Mouse (Mus musculus) MEL (cell line): ENCODE measurements around the gene Gm49027. TPM values are rescaled to one million over a fixed set of nuclear protein-coding genes. Genes with fewer than 3 reads are reported as not detected.

Experiments used
- DNase-seq: peaks from one replicate; pipeline ENCODE4 v3.0.0; 2011; ENCODE audit warnings: low read depth, low spot score
- H3K27ac ChIP-seq: 2 replicates; pipeline ENCODE4 v1.5.1; 2012; ENCODE audit warnings: low read depth, mild to moderate bottlenecking, control low read depth, low read length, moderate library complexity; ENCODE audit not compliant: control insufficient read depth
- H3K27me3 ChIP-seq, 2 experiments: fragments of 150-350 bp in 1 of 2; sonication (generic) in 1 of 2; 2 replicates each; pipeline ENCODE4 v1.6.1; 2012; ENCODE audit warnings: low read length in 2 of 2, mild to moderate bottlenecking in 2 of 2, improper control_type of control experiment in 1 of 2, moderate library complexity in 1 of 2; ENCODE audit not compliant: insufficient read depth in 2 of 2, control insufficient read depth in 1 of 2
- H3K36me3 ChIP-seq, 2 experiments: 2 replicates each; pipeline ENCODE4 v1.6.1; 2012 to 2014; ENCODE audit warnings: low read length in 2 of 2, improper control_type of control experiment in 1 of 2, inconsistent platforms in 1 of 2, mild to moderate bottlenecking in 1 of 2; ENCODE audit not compliant: insufficient read depth in 2 of 2, control insufficient read depth in 1 of 2
- H3K4me1 ChIP-seq, 2 experiments: fragments of 150-350 bp in 1 of 2; sonication (generic) in 1 of 2; 2 replicates each; pipeline ENCODE4 v1.6.1; 2012; ENCODE audit warnings: low read length in 2 of 2, improper control_type of control experiment in 1 of 2, mild to moderate bottlenecking in 1 of 2; ENCODE audit not compliant: insufficient read depth in 2 of 2, control insufficient read depth in 1 of 2
- H3K4me3 ChIP-seq, 2 experiments: fragments of 150-350 bp in 1 of 2; sonication (generic) in 1 of 2; 2 replicates each; pipeline ENCODE4 v1.5.1; 2012; ENCODE audit warnings: low read depth in 2 of 2, low read length in 2 of 2, mild to moderate bottlenecking in 2 of 2, moderate library complexity in 2 of 2, control low read depth in 1 of 2, improper control_type of control experiment in 1 of 2; ENCODE audit not compliant: control insufficient read depth in 1 of 2, insufficient read depth in 1 of 2
- H3K79me2 ChIP-seq: 2 replicates; pipeline ENCODE4 v1.6.1; 2012; ENCODE audit warnings: mild to moderate bottlenecking, low read length, moderate library complexity; ENCODE audit not compliant: control insufficient read depth, poor library complexity, insufficient read depth
- H3K9ac ChIP-seq: 2 replicates; pipeline ENCODE4 v1.6.1; 2012; ENCODE audit warnings: low read depth, mild to moderate bottlenecking, control low read depth, low read length, moderate library complexity; ENCODE audit not compliant: control insufficient read depth, poor library complexity, severe bottlenecking
- H3K9me3 ChIP-seq: fragments of 150-350 bp; sonication (generic); replicated peaks from 2 replicates; pipeline ENCODE4 v1.6.1; 2012; ENCODE audit warnings: mild to moderate bottlenecking, low read length, improper control_type of control experiment, moderate library complexity; ENCODE audit not compliant: insufficient read depth
- CHD1 ChIP-seq: IDR thresholded peaks from 2 replicates; pipeline ENCODE4 v1.6.1; 2012; ENCODE audit warnings: low read depth, mild to moderate bottlenecking, inconsistent platforms, low read length, improper control_type of control experiment
- CHD2 ChIP-seq: IDR thresholded peaks from 2 replicates; pipeline ENCODE4 v1.6.1; 2011; ENCODE audit warnings: low read length, improper control_type of control experiment
- E2F4 ChIP-seq: IDR thresholded peaks from 2 replicates; pipeline ENCODE4 v1.6.1; 2011; ENCODE audit warnings: low read depth, low read length, improper control_type of control experiment, borderline replicate concordance
- ELF1 ChIP-seq: IDR thresholded peaks from 2 replicates; pipeline ENCODE4 v1.6.1; 2014; ENCODE audit warnings: low read depth, mild to moderate bottlenecking, inconsistent platforms, low read length, improper control_type of control experiment, moderate library complexity
- EP300 ChIP-seq, 2 experiments: IDR thresholded peaks; 2 replicates each; pipeline ENCODE4 v1.6.1; 2011; ENCODE audit warnings: improper control_type of control experiment in 2 of 2, low read length in 2 of 2, low read depth in 1 of 2, mild to moderate bottlenecking in 1 of 2
- ETS1 ChIP-seq: IDR thresholded peaks from 2 replicates; pipeline ENCODE4 v1.6.1; 2012; ENCODE audit warnings: low read depth, mild to moderate bottlenecking, inconsistent platforms, low read length, improper control_type of control experiment, moderate library complexity
- GATA1 ChIP-seq: IDR thresholded peaks from 2 replicates; pipeline ENCODE4 v1.6.1; 2011; ENCODE audit warnings: low read depth, low read length, improper control_type of control experiment
- JUND ChIP-seq: IDR thresholded peaks from 2 replicates; pipeline ENCODE4 v1.6.1; 2011; ENCODE audit warnings: low read depth, mild to moderate bottlenecking, improper control_type of control experiment, low read length
- MAFK ChIP-seq: IDR thresholded peaks from 2 replicates; pipeline ENCODE4 v1.6.1; 2011; ENCODE audit warnings: low read depth, mild to moderate bottlenecking, low read length, improper control_type of control experiment, borderline replicate concordance
- MAZ ChIP-seq: IDR thresholded peaks from 2 replicates; pipeline ENCODE4 v1.6.1; 2012; ENCODE audit warnings: low read depth, mild to moderate bottlenecking, inconsistent platforms, low read length, improper control_type of control experiment
- MYB ChIP-seq: IDR thresholded peaks from 2 replicates; pipeline ENCODE4 v1.6.1; 2011; ENCODE audit warnings: mild to moderate bottlenecking, low read depth, low read length, improper control_type of control experiment
- NELFE ChIP-seq: IDR thresholded peaks from 2 replicates; pipeline ENCODE4 v1.6.1; 2011; ENCODE audit warnings: low read depth, low read length, improper control_type of control experiment
- POLR2AphosphoS2 ChIP-seq: IDR thresholded peaks from 2 replicates; pipeline ENCODE4 v1.6.1; 2011; ENCODE audit warnings: low read length, improper control_type of control experiment
- POLR2AphosphoS5 ChIP-seq: IDR thresholded peaks from 2 replicates; pipeline ENCODE4 v1.6.1; 2012; ENCODE audit warnings: low read depth, borderline replicate concordance, mild to moderate bottlenecking, inconsistent platforms, low read length, moderate library complexity, mixed read lengths
- SMC3 ChIP-seq: IDR thresholded peaks from 2 replicates; pipeline ENCODE4 v1.6.1; 2011; ENCODE audit warnings: low read depth, low read length, improper control_type of control experiment
- TBP ChIP-seq: IDR thresholded peaks from 2 replicates; pipeline ENCODE4 v1.8.0; 2011; ENCODE audit warnings: low read depth, low read length, improper control_type of control experiment
- TCF12 ChIP-seq: IDR thresholded peaks from 2 replicates; pipeline ENCODE4 v1.6.1; 2014; ENCODE audit warnings: low read depth, mild to moderate bottlenecking, inconsistent platforms, low read length, improper control_type of control experiment, moderate library complexity
- ZKSCAN1 ChIP-seq: IDR thresholded peaks from 2 replicates; pipeline ENCODE4 v1.6.1; 2012; ENCODE audit warnings: low read depth, mild to moderate bottlenecking, inconsistent platforms, low read length, improper control_type of control experiment, moderate library complexity
- ZMIZ1 ChIP-seq: IDR thresholded peaks from 2 replicates; pipeline ENCODE4 v1.6.1; 2012; ENCODE audit warnings: low read depth, mild to moderate bottlenecking, inconsistent platforms, low read length, improper control_type of control experiment, moderate library complexity
- polyA plus RNA-seq, 2 experiments: library from polyadenylated mRNA; stranded (reverse) in 1 of 2; unstranded in 1 of 2; fragments of >175 nt in 1 of 2; fragments of >200 nt in 1 of 2; gene quantifications; 2 replicates each; pipeline versions ENCODE4 v1.2.1 to v1.2.4; 2012; ENCODE audit warnings: low replicate concordance in 2 of 2, low read depth in 1 of 2; ENCODE audit not compliant: insufficient read length in 2 of 2, insufficient read depth in 1 of 2, missing spikeins in 1 of 2
- total RNA-seq: library from RNA; depleted of rRNA; stranded (reverse); fragments of 300-350 nt; gene quantifications from 2 replicates; pipeline ENCODE4 v1.2.3, GENCODE M21; 2012

Gm49027 gene
- total and polyA plus RNA-seq, 3 experiments, result 0.53 to 0.54 TPM; not detected in 1

- no peak overlapping the region for H3K27ac ChIP-seq
- peaks cover 3 to 10% of the 10 kb centered on the region in 2 experiments; a peak in 3 of 4 replicates for H3K4me1 ChIP-seq
- H3K36me3 ChIP-seq, result peaks cover 4% of the 10 kb centered on the region in 2 experiments
- no peaks in the 10 kb centered on the region for H3K27me3 ChIP-seq
- H3K4me3 ChIP-seq, result no peak overlapping the region
- H3K9ac ChIP-seq, result no peak overlapping the region
- no peaks in the 10 kb centered on the region for H3K9me3 ChIP-seq
- no peak for TF ChIP-seq CHD2
- TF ChIP-seq MAFK, result no peak
- no peak for TF ChIP-seq POLR2AphosphoS2
- no peak for TF ChIP-seq NELFE
- TF ChIP-seq ZKSCAN1, result no peak
- TF ChIP-seq MYB, result no peak
- TF ChIP-seq GATA1, result no peak
- TF ChIP-seq MAZ, result no peak
- TF ChIP-seq JUND, result no peak
- TF ChIP-seq E2F4, result no peak
- TF ChIP-seq ZMIZ1, result no peak
- no peak for TF ChIP-seq EP300 (IDR thresholded peaks at IDR 0.05; ENCODE audit: low read depth in 1 of 2, low read length in 2 of 2)
- TF ChIP-seq ELF1, result no peak
- no peak for TF ChIP-seq POLR2AphosphoS5
- no peak for TF ChIP-seq ETS1
- peaks cover 6% of the 10 kb centered on the region for H3K79me2 ChIP-seq
- DNase-seq, result no peak
Observed at GRCm38 (mm10) chr5:123520666-123521065, 4.6 kb downstream of the Gm49027 start.

GRCm38 (mm10) chr5:123514871-123515270 is 10.4 kb downstream of the Gm49027 start:
- H3K9me3 ChIP-seq, result no peaks in the 10 kb centered on the region
- no peak for DNase-seq
- H3K36me3 ChIP-seq, result peaks cover 4 to 9% of the 10 kb centered on the region in 2 experiments
- peaks cover 3 to 10% of the 10 kb centered on the region in 2 experiments for H3K4me1 ChIP-seq
- no peak overlapping the region for H3K9ac ChIP-seq
- no peaks in the 10 kb centered on the region for H3K27me3 ChIP-seq
- H3K27ac ChIP-seq, result no peak overlapping the region
- H3K4me3 ChIP-seq, result no peak overlapping the region
- TF ChIP-seq SMC3, result no peak
- no peak for TF ChIP-seq TBP
- TF ChIP-seq E2F4, result no peak
- no peak for TF ChIP-seq CHD1
- no peak for TF ChIP-seq TCF12
- no peak for TF ChIP-seq ZKSCAN1
- TF ChIP-seq ELF1, result no peak
- no peaks in the 10 kb centered on the region for H3K79me2 ChIP-seq
